Mouse (Mus musculus): ENCODE measurements around the gene Fndc8. TPM values are rescaled to one million over a fixed set of nuclear protein-coding genes. Genes with fewer than 3 reads are reported as not detected.

Gene Fndc8
- 0.23 and 0.36 TPM in 2 replicates for polyA plus RNA-seq (2012; rRNA removed)

DNA sequence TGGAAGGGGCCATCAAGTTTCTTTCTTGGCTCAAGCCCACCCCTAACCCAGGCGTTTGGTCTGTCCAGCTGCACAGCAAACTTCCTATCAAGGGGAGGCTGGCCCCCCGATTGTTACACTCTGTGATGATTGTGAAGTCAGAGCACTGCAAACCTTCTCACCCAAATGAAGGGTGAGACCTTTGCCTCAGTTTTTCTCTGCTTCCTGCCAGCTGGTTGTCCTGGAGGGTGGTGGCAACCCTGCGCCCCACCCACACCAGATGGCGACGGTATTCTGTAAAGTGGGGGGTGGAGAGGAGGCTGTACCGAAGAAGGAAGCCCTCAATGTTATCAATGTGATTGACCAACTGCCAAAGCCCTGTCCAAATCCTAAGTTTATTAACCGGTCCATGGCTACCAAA is at the start of gene Fndc8:
TSS of gene Fndc8 (plus strand) at position 189 of the 400 bp plus-strand sequence.
- Histone ChIP-seq H3K4me1 (replicated peaks; ENCODE audit: control insufficient read depth, insufficient read depth, low read length) (peaks cover 19% of the 10 kb centered on the region), H3K4me3 (ENCODE audit: control insufficient read depth, insufficient read depth, low read length) (no peak within 1 kb of the TSS), H3K27me3 (ENCODE audit: control insufficient read depth, insufficient read depth, low read length) (no peaks in the 10 kb centered on the region), H3K27ac (ENCODE audit: control insufficient read depth, insufficient read depth, low read length) (peak within 1 kb of the TSS; percentile 81), H3K36me3 (ENCODE audit: control insufficient read depth, insufficient read depth, low read length) (no peaks in the 10 kb centered on the region)
- TF ChIP-seq CTCF (IDR thresholded peaks at IDR 0.05; ENCODE audit: borderline replicate concordance, control insufficient read depth, extremely low read depth, insufficient read depth, low read length, poor library complexity): no peak
- no peak for TF ChIP-seq POLR2A (IDR thresholded peaks at IDR 0.05; ENCODE audit: control insufficient read depth, extremely low read depth, insufficient read depth, low read length, poor library complexity)
- peak; percentile 52 for DNase-seq
- 27% methylated on average over 7 of the region's 7 CpGs for WGBS

DNA sequence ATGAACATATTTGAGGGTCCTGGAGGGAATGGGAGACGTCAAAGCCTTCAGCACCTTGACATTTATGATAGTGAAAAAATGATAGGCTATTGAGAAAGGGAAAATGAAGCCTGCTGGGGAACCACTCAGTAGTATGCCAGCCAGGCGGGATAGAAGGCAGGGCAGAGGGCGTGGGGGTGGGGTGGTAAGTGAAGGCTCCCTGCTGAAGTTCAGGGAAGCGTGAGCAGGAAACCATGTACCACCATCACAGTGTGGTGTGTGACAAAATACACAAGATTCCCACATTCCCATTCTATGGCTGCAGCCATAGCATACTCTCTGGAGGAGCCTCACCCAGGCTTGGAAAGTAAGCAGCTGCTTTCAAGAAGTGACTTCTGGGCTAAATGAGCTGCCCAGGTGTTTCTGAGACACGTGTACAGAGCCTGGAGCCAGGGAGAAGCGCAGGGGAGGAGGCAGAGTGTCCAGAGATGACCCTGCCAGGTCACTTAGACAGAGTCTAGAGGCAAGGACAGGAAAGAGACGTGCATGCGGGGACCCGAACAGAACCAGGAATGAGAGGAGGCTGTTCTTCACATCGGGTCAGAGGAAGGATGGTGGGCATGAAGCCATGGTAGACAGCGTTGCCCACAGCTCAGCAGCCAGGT is 47.0 kb upstream of the Fndc8 start:
- H3K27me3 ChIP-seq (ENCODE audit: control insufficient read depth, insufficient read depth, low read length): no peaks in the 10 kb centered on the region
- TF ChIP-seq CTCF (IDR thresholded peaks at IDR 0.05; ENCODE audit: borderline replicate concordance, control insufficient read depth, extremely low read depth, insufficient read depth, low read length, poor library complexity) (no peak), POLR2A (IDR thresholded peaks at IDR 0.05; ENCODE audit: control insufficient read depth, extremely low read depth, insufficient read depth, low read length, poor library complexity) (no peak)
- no peak overlapping the region for H3K27ac ChIP-seq (ENCODE audit: control insufficient read depth, insufficient read depth, low read length)
- peaks cover 8% of the 10 kb centered on the region for H3K4me1 ChIP-seq (replicated peaks; ENCODE audit: control insufficient read depth, insufficient read depth, low read length)
- WGBS: 54% methylated on average over 11 of the region's 11 CpGs
- no peak overlapping the region for H3K4me3 ChIP-seq (ENCODE audit: control insufficient read depth, insufficient read depth, low read length)
- no peak for DNase-seq
- no peaks in the 10 kb centered on the region for H3K36me3 ChIP-seq (ENCODE audit: control insufficient read depth, insufficient read depth, low read length)

GRCm38 (mm10) chr11:82845415-82846078 is 46.4 kb upstream of the Fndc8 start:
- Histone ChIP-seq H3K4me1 (replicated peaks; ENCODE audit: control insufficient read depth, insufficient read depth, low read length) (peaks cover 8% of the 10 kb centered on the region), H3K27me3 (ENCODE audit: control insufficient read depth, insufficient read depth, low read length) (no peaks in the 10 kb centered on the region), H3K27ac (ENCODE audit: control insufficient read depth, insufficient read depth, low read length) (no peak overlapping the region), H3K4me3 (ENCODE audit: control insufficient read depth, insufficient read depth, low read length) (no peak overlapping the region), H3K36me3 (ENCODE audit: control insufficient read depth, insufficient read depth, low read length) (no peaks in the 10 kb centered on the region)
- DNase-seq: no peak
- 8% methylated on average over 16 of the region's 16 CpGs for WGBS
- TF ChIP-seq CTCF (IDR thresholded peaks at IDR 0.05; ENCODE audit: borderline replicate concordance, control insufficient read depth, extremely low read depth, insufficient read depth, low read length, poor library complexity) (no peak), POLR2A (IDR thresholded peaks at IDR 0.05; ENCODE audit: control insufficient read depth, extremely low read depth, insufficient read depth, low read length, poor library complexity) (no peak)

GRCm38 (mm10) chr11:82846079-82846436 is 45.9 kb upstream of the Fndc8 start:
- no peak for DNase-seq
- WGBS: 47% methylated on average over 4 of the region's 4 CpGs
- H3K36me3 ChIP-seq (ENCODE audit: control insufficient read depth, insufficient read depth, low read length): no peaks in the 10 kb centered on the region
- peaks cover 8% of the 10 kb centered on the region for H3K4me1 ChIP-seq (replicated peaks; ENCODE audit: control insufficient read depth, insufficient read depth, low read length)
- no peaks in the 10 kb centered on the region for H3K27me3 ChIP-seq (ENCODE audit: control insufficient read depth, insufficient read depth, low read length)
- no peak overlapping the region for H3K4me3 ChIP-seq (ENCODE audit: control insufficient read depth, insufficient read depth, low read length)
- no peak overlapping the region for H3K27ac ChIP-seq (ENCODE audit: control insufficient read depth, insufficient read depth, low read length)
- no peak for TF ChIP-seq CTCF (IDR thresholded peaks at IDR 0.05; ENCODE audit: borderline replicate concordance, control insufficient read depth, extremely low read depth, insufficient read depth, low read length, poor library complexity)
- no peak for TF ChIP-seq POLR2A (IDR thresholded peaks at IDR 0.05; ENCODE audit: control insufficient read depth, extremely low read depth, insufficient read depth, low read length, poor library complexity)

- TF ChIP-seq CTCF (IDR thresholded peaks at IDR 0.05; ENCODE audit: borderline replicate concordance, control insufficient read depth, extremely low read depth, insufficient read depth, low read length, poor library complexity) (no peak), POLR2A (IDR thresholded peaks at IDR 0.05; ENCODE audit: control insufficient read depth, extremely low read depth, insufficient read depth, low read length, poor library complexity) (no peak)
- WGBS: 91% methylated on average over 3 of the region's 3 CpGs
- Histone ChIP-seq H3K4me3 (ENCODE audit: control insufficient read depth, insufficient read depth, low read length) (no peak overlapping the region), H3K27ac (ENCODE audit: control insufficient read depth, insufficient read depth, low read length) (no peak overlapping the region), H3K4me1 (replicated peaks; ENCODE audit: control insufficient read depth, insufficient read depth, low read length) (peaks cover 8% of the 10 kb centered on the region), H3K36me3 (ENCODE audit: control insufficient read depth, insufficient read depth, low read length) (no peaks in the 10 kb centered on the region), H3K27me3 (ENCODE audit: control insufficient read depth, insufficient read depth, low read length) (no peaks in the 10 kb centered on the region)
- DNase-seq: no peak
Observed at GRCm38 (mm10) chr11:82846938-82847337, 45.0 kb upstream of the Fndc8 start.

DNA sequence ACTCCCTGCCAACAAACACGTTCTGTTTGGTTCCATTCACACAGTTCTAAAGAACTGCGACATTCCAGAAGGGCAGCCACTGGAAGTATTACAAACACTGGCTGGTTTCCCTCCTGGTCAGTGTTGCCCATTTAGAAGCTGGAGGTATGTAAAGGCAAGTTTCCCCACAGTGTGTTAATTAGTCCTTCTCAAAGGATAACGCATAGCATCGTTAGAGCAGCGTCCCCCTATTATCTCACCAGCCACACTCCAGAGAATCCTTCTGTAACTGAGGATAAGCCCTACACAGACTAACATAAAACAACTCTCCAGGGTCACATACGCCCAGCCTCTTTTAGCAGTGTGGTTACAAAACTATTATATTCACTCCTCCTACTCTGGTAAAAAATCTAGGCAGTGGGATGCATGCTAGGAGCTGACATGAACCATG is 44.3 kb upstream of the Fndc8 start:
- no peak overlapping the region for H3K4me3 ChIP-seq (ENCODE audit: control insufficient read depth, insufficient read depth, low read length)
- no peak for DNase-seq
- WGBS: 94% methylated on average over 6 of the region's 6 CpGs
- no peaks in the 10 kb centered on the region for H3K36me3 ChIP-seq (ENCODE audit: control insufficient read depth, insufficient read depth, low read length)
- no peak overlapping the region for H3K27ac ChIP-seq (ENCODE audit: control insufficient read depth, insufficient read depth, low read length)
- H3K4me1 ChIP-seq (replicated peaks; ENCODE audit: control insufficient read depth, insufficient read depth, low read length): peaks cover 8% of the 10 kb centered on the region
- no peaks in the 10 kb centered on the region for H3K27me3 ChIP-seq (ENCODE audit: control insufficient read depth, insufficient read depth, low read length)
- TF ChIP-seq POLR2A (IDR thresholded peaks at IDR 0.05; ENCODE audit: control insufficient read depth, extremely low read depth, insufficient read depth, low read length, poor library complexity) (no peak), CTCF (IDR thresholded peaks at IDR 0.05; ENCODE audit: borderline replicate concordance, control insufficient read depth, extremely low read depth, insufficient read depth, low read length, poor library complexity) (no peak)

Measured in thymus, adult 2 months (tissue).